Mouse (Mus musculus): Measurements from ENCODE around the gene Tle2. TPM values are rescaled to one million over a fixed set of nuclear protein-coding genes. Genes with fewer than 3 reads are reported as not detected.

The Tle2 gene
- polyA plus RNA-seq, 1 experiment from 2014 or later, result 15.1 TPM

DNA sequence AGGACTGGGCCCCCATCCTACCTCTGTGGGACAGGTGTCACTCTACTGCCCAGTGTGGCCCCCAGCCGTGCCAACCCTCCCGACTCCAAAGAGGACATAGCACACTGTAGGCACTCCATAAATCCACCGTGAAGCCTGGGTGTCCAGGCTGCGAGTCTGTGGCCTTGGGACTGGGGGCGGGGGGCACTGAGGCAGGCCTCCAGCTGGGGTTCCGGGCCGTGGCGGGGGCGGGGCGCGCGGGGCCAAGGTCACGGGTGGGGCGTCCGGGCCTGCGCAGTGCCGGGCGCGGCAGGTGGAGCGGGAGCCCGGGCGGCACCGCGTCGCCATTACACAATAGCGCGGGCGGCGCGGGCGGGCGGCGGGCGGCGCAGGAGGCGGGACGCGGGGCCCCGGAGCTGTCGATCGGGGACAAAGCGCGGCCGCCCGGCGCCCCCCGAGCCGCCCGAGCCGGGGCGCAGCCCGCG lies 15.2 kb upstream of the Tle2 start, which contains the start of gene Aes:
Aes (plus strand) TSS at position 326 of the 464 bp plus-strand sequence.
- peak within 1 kb of the TSS; percentile 88 for H3K4me3 ChIP-seq
- peak within 1 kb of the TSS; percentile 99 for H3K9ac ChIP-seq
- peaks cover 27% of the 10 kb centered on the region for H3K36me3 ChIP-seq (ENCODE audit: poor library complexity, severe bottlenecking)
- peaks cover 44% of the 10 kb centered on the region for H3K4me1 ChIP-seq
- H3K9me3 ChIP-seq (replicated peaks), result 0 out of 2 replicates have a peak, but pooled peaks cover 3% of the 10 kb centered on the region
- peak within 1 kb of the TSS; percentile 92 for H3K27ac ChIP-seq
- WGBS, result 1% methylated on average over 20 of the region's 53 CpGs
- peak within 1 kb of the TSS; percentile 92 for H3K4me2 ChIP-seq
- peak; percentile 77 for ATAC-seq
- peaks cover 4% of the 10 kb centered on the region; the same call in 1 of the 2 replicates for H3K27me3 ChIP-seq

DNA sequence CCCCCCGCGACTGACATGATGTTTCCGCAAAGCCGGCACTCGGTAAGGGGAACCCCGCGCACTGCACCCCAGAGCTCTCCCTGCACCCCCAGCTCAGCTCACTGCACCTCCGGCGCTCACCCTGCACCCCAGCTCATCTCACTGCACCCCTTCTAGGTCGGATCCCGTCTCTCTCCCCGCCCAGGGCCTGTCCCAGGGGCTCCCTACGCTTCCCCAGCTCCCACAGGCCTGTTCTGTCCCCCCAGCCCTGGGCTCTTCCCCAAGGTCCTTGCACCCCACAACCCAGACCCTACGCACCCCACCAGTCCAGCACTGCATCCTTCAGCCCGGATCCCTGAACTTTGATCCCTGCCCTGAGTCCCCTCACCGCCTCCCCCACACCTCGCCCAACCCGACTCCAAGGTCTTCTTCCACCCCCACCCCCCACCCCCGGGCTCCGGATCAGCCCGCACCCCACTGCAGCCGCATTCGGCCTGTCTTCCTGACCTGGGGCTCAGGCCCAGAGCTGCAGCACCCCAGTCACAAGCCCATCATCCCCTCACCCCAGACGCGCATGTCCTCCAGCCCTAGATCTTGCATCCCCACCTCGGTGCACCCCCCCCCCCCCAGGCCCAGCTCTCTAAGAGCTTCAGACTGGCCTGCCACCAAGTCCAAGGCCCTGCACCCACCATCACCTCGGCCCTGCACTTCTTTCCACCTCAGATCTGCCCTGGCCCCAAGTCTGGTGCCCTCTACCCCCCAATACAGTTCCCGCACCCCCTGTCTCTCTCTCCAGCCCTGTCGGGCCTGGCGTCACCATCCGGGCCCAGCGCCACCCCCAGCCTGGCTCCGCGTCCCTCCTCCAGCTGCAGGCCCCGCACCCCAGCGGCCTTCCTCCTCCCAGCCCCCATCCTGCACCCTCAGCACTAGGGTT lies 14.5 kb upstream of the Tle2 start:
- H3K4me1 ChIP-seq, result peaks cover 49% of the 10 kb centered on the region
- H3K27ac ChIP-seq, result peak overlapping the region; percentile 92
- H3K36me3 ChIP-seq (ENCODE audit: poor library complexity, severe bottlenecking), result peaks cover 34% of the 10 kb centered on the region
- H3K9me3 ChIP-seq (replicated peaks), result 0 out of 2 replicates have a peak, but pooled peaks cover 3% of the 10 kb centered on the region
- H3K4me3 ChIP-seq, result peak overlapping the region; percentile 88
- under 1% methylated on average over 35 of the region's 36 CpGs for WGBS
- peaks cover 11% of the 10 kb centered on the region for H3K27me3 ChIP-seq
- ATAC-seq, result peak; percentile 46
- peak overlapping the region; percentile 99 for H3K9ac ChIP-seq
- peak overlapping the region; percentile 92 for H3K4me2 ChIP-seq

- H3K9me3 ChIP-seq (replicated peaks), result 0 out of 2 replicates have a peak, but pooled peaks cover 3% of the 10 kb centered on the region
- peak overlapping the region; percentile 88 for H3K4me3 ChIP-seq
- no peak for ATAC-seq
- peak overlapping the region; percentile 92 for H3K27ac ChIP-seq
- WGBS, result 34% methylated on average over 16 of the region's 16 CpGs
- peaks cover 60% of the 10 kb centered on the region for H3K4me1 ChIP-seq
- H3K36me3 ChIP-seq (ENCODE audit: poor library complexity, severe bottlenecking), result peaks cover 44% of the 10 kb centered on the region
- H3K4me2 ChIP-seq, result peak overlapping the region; percentile 92
- H3K9ac ChIP-seq, result peak overlapping the region; percentile 99
- H3K27me3 ChIP-seq, result peaks cover 21% of the 10 kb centered on the region
Measured at GRCm38 (mm10) chr10:81560719-81561459, 13.5 kb upstream of the Tle2 start.

GRCm38 (mm10) chr10:81562411-81562810 lies 11.9 kb upstream of the Tle2 start:
- ATAC-seq, result no peak
- Histone ChIP-seq H3K4me1 (peaks cover 60% of the 10 kb centered on the region), H3K9ac (peak overlapping the region; percentile 30), H3K27ac (no peak overlapping the region), H3K27me3 (peaks cover 36% of the 10 kb centered on the region), H3K4me3 (no peak overlapping the region; the same call in 1 of the 2 replicates), H3K36me3 (ENCODE audit: poor library complexity, severe bottlenecking) (peaks cover 59% of the 10 kb centered on the region), H3K4me2 (peak overlapping the region; percentile 34), H3K9me3 (replicated peaks) (no peaks in the 10 kb centered on the region)
- 74% methylated on average over 6 of the region's 6 CpGs for WGBS

GRCm38 (mm10) chr10:81563481-81563880 lies 10.9 kb upstream of the Tle2 start:
- 60% methylated on average over 6 of the region's 6 CpGs for WGBS
- peak overlapping the region; percentile 42; the same call in 1 of the 2 replicates for H3K4me2 ChIP-seq
- ATAC-seq, result no peak
- peaks cover 44% of the 10 kb centered on the region for H3K27me3 ChIP-seq
- peaks cover 59% of the 10 kb centered on the region for H3K36me3 ChIP-seq (ENCODE audit: poor library complexity, severe bottlenecking)
- peaks cover 70% of the 10 kb centered on the region for H3K4me1 ChIP-seq
- H3K27ac ChIP-seq, result no peak overlapping the region
- H3K9me3 ChIP-seq (replicated peaks), result no peaks in the 10 kb centered on the region
- H3K4me3 ChIP-seq, result no peak overlapping the region
- H3K9ac ChIP-seq, result no peak overlapping the region

GRCm38 (mm10) chr10:81564216-81564615 lies 10.1 kb upstream of the Tle2 start:
- Histone ChIP-seq H3K27ac (no peak overlapping the region), H3K9me3 (replicated peaks) (no peaks in the 10 kb centered on the region), H3K4me2 (peak overlapping the region; percentile 42), H3K9ac (peak overlapping the region; percentile 34; the same call in 1 of the 2 replicates), H3K4me1 (peaks cover 72% of the 10 kb centered on the region), H3K4me3 (peak overlapping the region; percentile 9; the same call in 1 of the 2 replicates), H3K27me3 (peaks cover 44% of the 10 kb centered on the region), H3K36me3 (ENCODE audit: poor library complexity, severe bottlenecking) (peaks cover 59% of the 10 kb centered on the region)
- no peak for ATAC-seq
- 5% methylated on average over 10 of the region's 10 CpGs for WGBS

DNA sequence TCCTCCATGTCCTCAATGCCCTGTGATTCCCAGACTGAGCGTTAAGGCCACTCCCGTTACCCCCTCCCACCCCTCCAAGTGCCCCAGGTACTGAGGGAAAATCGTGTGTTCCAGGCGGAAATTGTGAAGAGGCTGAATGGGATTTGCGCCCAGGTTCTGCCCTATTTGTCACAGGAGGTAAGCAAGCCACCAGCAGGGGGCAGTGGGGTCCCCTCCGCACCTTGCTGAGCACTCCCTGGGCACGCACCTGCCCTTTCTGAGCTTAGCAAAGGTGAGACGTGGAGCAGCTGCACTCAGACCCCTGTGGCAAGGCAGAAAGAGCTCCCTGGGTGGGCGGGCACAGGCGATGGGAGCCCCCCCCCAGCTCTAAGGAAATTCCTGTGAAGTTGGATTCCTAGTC lies 9.6 kb upstream of the Tle2 start:
- H3K4me3 ChIP-seq, result no peak overlapping the region
- peaks cover 78% of the 10 kb centered on the region for H3K4me1 ChIP-seq
- ATAC-seq, result no peak
- no peaks in the 10 kb centered on the region for H3K9me3 ChIP-seq (replicated peaks)
- H3K9ac ChIP-seq, result no peak overlapping the region
- H3K4me2 ChIP-seq, result no peak overlapping the region
- no peak overlapping the region for H3K27ac ChIP-seq
- H3K27me3 ChIP-seq, result peaks cover 44% of the 10 kb centered on the region
- WGBS, result 12% methylated on average over 10 of the region's 10 CpGs
- H3K36me3 ChIP-seq (ENCODE audit: poor library complexity, severe bottlenecking), result peaks cover 59% of the 10 kb centered on the region

DNA sequence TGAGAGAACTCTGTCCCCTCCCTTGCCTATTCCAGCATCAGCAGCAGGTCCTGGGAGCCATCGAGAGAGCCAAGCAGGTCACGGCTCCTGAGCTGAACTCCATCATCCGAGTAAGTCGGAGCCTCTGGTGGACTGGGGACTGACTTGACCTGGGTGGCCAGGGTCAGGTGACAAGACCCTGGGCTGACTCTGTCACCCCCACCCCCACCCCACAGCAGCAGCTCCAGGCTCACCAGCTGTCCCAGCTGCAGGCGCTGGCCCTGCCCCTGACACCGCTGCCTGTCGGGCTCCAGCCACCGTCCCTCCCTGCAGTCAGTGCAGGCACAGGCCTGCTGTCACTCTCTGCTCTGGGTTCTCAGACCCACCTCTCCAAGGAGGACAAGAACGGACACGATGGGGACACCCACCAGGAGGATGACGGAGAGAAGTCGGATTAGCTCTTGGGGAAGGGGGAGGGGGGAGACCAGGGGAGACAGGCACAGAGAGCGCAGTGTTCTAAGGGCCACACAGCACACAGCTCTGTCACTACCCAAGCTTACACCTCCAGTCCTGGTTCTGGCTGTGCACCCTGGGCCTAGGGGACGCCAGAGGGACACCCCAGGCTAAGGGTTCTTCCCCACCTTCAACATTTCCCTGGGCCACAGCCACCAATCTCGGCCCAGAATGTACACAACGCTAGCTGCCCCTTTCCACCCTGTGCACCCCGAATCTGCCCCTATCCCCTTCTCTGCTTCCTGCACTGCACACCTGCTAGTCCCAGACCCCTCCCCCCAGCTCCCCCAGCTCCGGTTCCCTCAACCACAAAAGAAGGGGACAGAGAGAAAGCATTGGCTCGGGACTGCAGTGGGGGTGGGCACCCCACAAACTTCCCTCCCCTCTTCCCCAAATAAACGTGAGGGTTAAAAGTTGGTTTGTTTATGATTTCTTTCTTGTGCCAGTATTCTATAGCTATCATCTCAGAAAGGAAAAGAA lies 8.8 kb upstream of the Tle2 start:
- H3K27me3 ChIP-seq, result peaks cover 44% of the 10 kb centered on the region

GRCm38 (mm10) chr10:81568381-81569191 lies 5.8 kb upstream of the Tle2 start:
- H3K9ac ChIP-seq, result 0 out of 2 replicates have a peak overlapping the region, but pooled peaks have one; percentile 35
- H3K27ac ChIP-seq, result peak overlapping the region; percentile 68
- H3K4me3 ChIP-seq, result no peak overlapping the region
- H3K4me2 ChIP-seq, result peak overlapping the region; percentile 37
- peaks cover 62% of the 10 kb centered on the region for H3K27me3 ChIP-seq
- peaks cover 72% of the 10 kb centered on the region for H3K4me1 ChIP-seq
- WGBS, result 7% methylated on average over 15 of the region's 16 CpGs
- H3K36me3 ChIP-seq (ENCODE audit: poor library complexity, severe bottlenecking), result peaks cover 37% of the 10 kb centered on the region
- no peaks in the 10 kb centered on the region for H3K9me3 ChIP-seq (replicated peaks)
- ATAC-seq, result no peak

More for the DNA sequence above, 8.8 kb upstream of the Tle2 start:
- H3K27ac ChIP-seq, result no peak overlapping the region
- no peak overlapping the region for H3K4me2 ChIP-seq
- 27% methylated on average over 20 of the region's 20 CpGs for WGBS
- H3K9ac ChIP-seq, result no peak overlapping the region
- no peaks in the 10 kb centered on the region for H3K9me3 ChIP-seq (replicated peaks)
- peaks cover 59% of the 10 kb centered on the region for H3K36me3 ChIP-seq (ENCODE audit: poor library complexity, severe bottlenecking)
- ATAC-seq, result no peak
- peaks cover 81% of the 10 kb centered on the region for H3K4me1 ChIP-seq
- H3K4me3 ChIP-seq, result no peak overlapping the region

- peak overlapping the region; percentile 74; the same call in 1 of the 2 replicates for H3K4me2 ChIP-seq
- peaks cover 28% of the 10 kb centered on the region for H3K36me3 ChIP-seq (ENCODE audit: poor library complexity, severe bottlenecking)
- peaks cover 69% of the 10 kb centered on the region for H3K4me1 ChIP-seq
- 24% methylated on average over 9 of the region's 9 CpGs for WGBS
- no peak overlapping the region for H3K4me3 ChIP-seq
- peaks cover 64% of the 10 kb centered on the region for H3K27me3 ChIP-seq
- no peaks in the 10 kb centered on the region for H3K9me3 ChIP-seq (replicated peaks)
- no peak for ATAC-seq
- peak overlapping the region; percentile 85; the same call in 1 of the 2 replicates for H3K27ac ChIP-seq
- H3K9ac ChIP-seq, result no peak overlapping the region
Measured at GRCm38 (mm10) chr10:81569507-81570237, 4.7 kb upstream of the Tle2 start.

Measured in forebrain, embryonic 13.5 days (tissue).